Mouse (Mus musculus) lung, embryonic 16.5 days (tissue): ENCODE data around the gene Adam11. TPM values are rescaled to one million over a fixed set of nuclear protein-coding genes. Genes with fewer than 3 reads are reported as not detected.

Experiments used
- ATAC-seq: fragments of 200-750 bp; cut with Nextera tagmentation; 2 replicates; pipeline ENCODE4 v1.8.0; 2017; ENCODE audit warnings: low read depth, mild to moderate bottlenecking, moderate library complexity
- H3K27ac ChIP-seq: fragments of 300-500 bp; sonication (generic); 2 replicates; pipeline ENCODE4 v1.5.1; 2014; ENCODE audit warnings: mild to moderate bottlenecking, control low read depth, low read length
- H3K27me3 ChIP-seq: fragments of 300-500 bp; sonication (generic); 2 replicates; pipeline ENCODE4 v1.6.1; 2014; ENCODE audit warnings: low read depth, low read length, mixed read lengths; ENCODE audit not compliant: control insufficient read depth, insufficient read depth
- H3K36me3 ChIP-seq: fragments of 300-500 bp; sonication (generic); 2 replicates; pipeline ENCODE4 v1.6.1; 2014; ENCODE audit warnings: low read length; ENCODE audit not compliant: control insufficient read depth, insufficient read depth
- H3K4me1 ChIP-seq: fragments of 300-500 bp; sonication (generic); replicated peaks from 2 replicates; pipeline ENCODE4 v1.6.1; 2014; ENCODE audit warnings: low read length, mixed read lengths; ENCODE audit not compliant: control insufficient read depth, insufficient read depth
- H3K4me2 ChIP-seq: fragments of 300-500 bp; sonication (generic); 2 replicates; pipeline ENCODE4 v1.6.1; 2014; ENCODE audit warnings: low read depth, low read length, control low read depth
- H3K4me3 ChIP-seq: fragments of 300-500 bp; sonication (generic); 2 replicates; pipeline ENCODE4 v1.5.1; 2014; ENCODE audit warnings: mild to moderate bottlenecking, low read length, control low read depth
- H3K9ac ChIP-seq: fragments of 300-500 bp; sonication (generic); 2 replicates; pipeline ENCODE4 v1.6.1; 2014; ENCODE audit warnings: low read length, control low read depth
- H3K9me3 ChIP-seq: fragments of 300-500 bp; sonication (generic); 2 replicates; pipeline ENCODE4 v1.6.1; 2016; ENCODE audit warnings: low read length; ENCODE audit not compliant: control insufficient read depth
- WGBS: fragments of 180-500 bp; shearing (Covaris S2); extraction: QIAGEN DNeasy Blood & Tissue Kit; methylation state at CpG from one replicate; pipeline ENCODE4 v1.1.7; 2014; 5-methylcytosine and 5-hydroxymethylcytosine counted together
- polyA plus RNA-seq: library from polyadenylated mRNA; unstranded; fragments of >200 nt; fragmentation: Nextera tagmentation; extraction: Ambion mirVana; gene quantifications from 2 replicates; pipeline ENCODE4 v1.2.1, GENCODE M21; 2015

Adam11 gene
- polyA plus RNA-seq, 1 experiment from 2014 or later: 5.1 TPM

DNA sequence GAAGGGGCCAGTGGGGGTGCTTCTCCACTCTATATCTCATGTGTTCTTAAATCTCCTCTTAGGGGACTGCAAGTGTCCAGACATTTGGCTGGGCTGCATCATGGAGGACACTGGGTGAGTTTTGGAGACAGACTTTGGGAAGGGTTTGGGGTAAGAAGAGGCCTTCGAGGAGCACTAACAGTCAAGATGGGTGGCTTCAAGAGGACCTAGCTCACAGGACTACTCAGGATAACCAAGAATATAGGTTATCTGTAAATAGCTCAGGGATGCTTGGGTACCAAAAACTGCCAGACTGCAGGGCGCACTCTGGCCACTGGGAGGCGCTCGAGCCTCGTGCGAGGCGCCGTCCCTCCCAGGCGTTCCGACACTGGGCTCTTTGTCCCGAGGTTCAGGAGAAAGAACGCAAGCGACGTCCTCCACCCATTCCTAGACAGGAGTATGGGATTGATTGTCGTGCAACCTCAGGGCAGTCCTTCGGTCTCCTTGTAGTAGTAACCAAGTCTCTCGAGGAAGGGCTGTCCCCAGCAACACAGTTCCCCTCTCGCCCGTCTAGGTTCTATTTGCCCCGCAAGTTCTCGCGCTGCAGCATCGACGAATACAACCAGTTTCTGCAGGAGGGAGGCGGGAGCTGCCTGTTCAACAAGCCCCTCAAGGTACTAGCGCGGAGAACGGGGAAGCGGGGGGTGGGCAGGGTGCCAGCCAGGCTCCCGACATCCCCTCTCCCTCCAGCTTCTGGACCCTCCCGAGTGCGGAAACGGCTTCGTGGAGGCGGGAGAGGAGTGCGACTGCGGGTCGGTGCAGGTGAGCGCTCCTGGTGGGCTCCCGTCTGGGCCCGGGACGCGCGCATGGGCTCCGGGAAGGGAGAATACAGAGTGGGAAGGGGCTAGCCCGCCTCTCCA is 12.7 kb downstream of the Adam11 start:
- Histone ChIP-seq H3K27me3 (peaks cover 2% of the 10 kb centered on the region; the same call in 1 of the 2 replicates), H3K9ac (peak overlapping the region; percentile 68), H3K9me3 (no peaks in the 10 kb centered on the region), H3K4me1 (peaks cover 14% of the 10 kb centered on the region), H3K4me3 (peak overlapping the region; percentile 59), H3K36me3 (no peaks in the 10 kb centered on the region), H3K4me2 (peak overlapping the region; percentile 99), H3K27ac (peak overlapping the region; percentile 85)
- WGBS: under 1% methylated on average over 44 of the region's 46 CpGs
- peak; percentile 54 for ATAC-seq

DNA sequence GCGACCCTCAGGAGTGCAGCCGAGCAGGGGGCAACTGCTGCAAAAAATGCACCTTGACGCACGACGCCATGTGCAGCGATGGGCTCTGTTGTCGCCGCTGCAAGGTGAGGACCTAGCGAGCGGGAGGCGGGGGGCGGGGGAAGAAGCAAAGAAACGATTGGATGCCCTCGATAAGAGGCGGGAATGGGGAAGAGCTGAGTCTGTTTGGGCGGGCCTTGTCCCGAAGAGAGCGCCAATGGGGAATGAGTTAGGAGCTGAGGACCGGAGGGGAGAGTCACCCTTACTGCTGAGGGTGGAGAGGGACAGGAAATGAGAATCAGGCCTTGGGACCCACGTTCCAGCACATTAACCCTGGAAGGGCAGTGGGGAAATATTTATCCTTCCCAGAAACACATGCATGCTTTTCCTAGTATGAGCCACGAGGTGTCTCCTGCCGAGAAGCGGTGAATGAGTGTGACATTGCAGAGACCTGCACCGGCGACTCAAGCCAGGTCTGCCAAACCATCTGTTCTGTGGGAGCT is 13.4 kb downstream of the Adam11 start:
- Histone ChIP-seq H3K4me2 (peak overlapping the region; percentile 99), H3K4me1 (peaks cover 16% of the 10 kb centered on the region), H3K36me3 (no peaks in the 10 kb centered on the region), H3K4me3 (peak overlapping the region; percentile 59), H3K27me3 (peaks cover 2% of the 10 kb centered on the region; the same call in 1 of the 2 replicates), H3K27ac (peak overlapping the region; percentile 85), H3K9me3 (no peaks in the 10 kb centered on the region), H3K9ac (peak overlapping the region; percentile 68)
- under 1% methylated on average over 25 of the region's 25 CpGs for whole genome bisulfite sequencing
- ATAC-seq: peak; percentile 95

DNA sequence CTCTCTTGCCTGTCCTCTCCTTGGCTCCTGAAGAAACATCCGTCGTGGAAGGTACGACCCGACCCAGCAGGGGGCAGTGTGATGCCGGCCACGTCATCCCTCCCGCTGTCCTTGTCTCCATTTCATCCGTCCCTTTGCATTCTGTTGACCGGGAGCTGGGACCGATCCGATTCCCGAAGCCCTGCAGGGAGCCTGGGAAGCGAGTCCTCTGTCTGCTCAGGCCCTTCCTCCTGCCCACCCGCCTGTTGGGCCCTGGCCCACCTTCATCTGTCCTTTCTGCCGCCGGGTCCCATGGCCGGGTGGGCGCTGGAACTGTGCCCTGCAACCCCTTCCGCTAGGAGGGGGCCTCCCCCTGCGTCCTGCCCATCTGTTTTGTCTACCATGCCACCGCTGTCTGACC is 16.4 kb downstream of the Adam11 start:
- no peak overlapping the region for H3K27ac ChIP-seq
- 29% methylated on average over 21 of the region's 21 CpGs for WGBS

DNA sequence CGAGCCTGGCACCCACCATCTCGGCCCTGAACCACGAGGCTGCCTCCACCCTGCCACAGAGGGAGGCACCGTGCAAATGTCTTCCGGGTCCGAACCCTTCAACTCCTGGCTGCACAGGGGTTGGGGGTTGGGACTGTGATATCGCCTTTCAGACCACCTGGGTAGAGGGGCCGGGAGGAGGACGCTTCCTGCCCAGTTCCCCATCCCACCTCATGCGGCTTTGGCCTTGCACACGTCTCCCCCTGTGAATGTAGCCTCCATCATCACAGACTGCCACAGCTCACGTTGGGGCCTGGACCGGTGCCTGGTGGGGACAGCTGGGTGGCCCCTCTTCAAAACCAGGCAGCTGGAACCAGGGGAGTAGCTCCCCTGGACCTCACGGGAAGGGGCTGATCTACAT is 16.9 kb downstream of the Adam11 start:
- Histone ChIP-seq H3K4me3 (no peak overlapping the region), H3K27ac (no peak overlapping the region), H3K27me3 (no peaks in the 10 kb centered on the region), H3K4me1 (peaks cover 16% of the 10 kb centered on the region), H3K9ac (peak overlapping the region; percentile 66), H3K4me2 (peak overlapping the region; percentile 63), H3K9me3 (no peaks in the 10 kb centered on the region), H3K36me3 (no peaks in the 10 kb centered on the region)
- 34% methylated on average over 14 of the region's 14 CpGs for WGBS
- no peak for ATAC-seq

More for the DNA sequence above, 16.4 kb downstream of the Adam11 start:
- Histone ChIP-seq H3K4me1 (peaks cover 16% of the 10 kb centered on the region), H3K36me3 (no peaks in the 10 kb centered on the region), H3K4me3 (peak overlapping the region; percentile 40), H3K9me3 (no peaks in the 10 kb centered on the region), H3K27me3 (no peaks in the 10 kb centered on the region; the same call in 1 of the 2 replicates), H3K9ac (peak overlapping the region; percentile 66), H3K4me2 (peak overlapping the region; percentile 63)
- ATAC-seq: peak; percentile 11; the same call in 1 of the 2 replicates

DNA sequence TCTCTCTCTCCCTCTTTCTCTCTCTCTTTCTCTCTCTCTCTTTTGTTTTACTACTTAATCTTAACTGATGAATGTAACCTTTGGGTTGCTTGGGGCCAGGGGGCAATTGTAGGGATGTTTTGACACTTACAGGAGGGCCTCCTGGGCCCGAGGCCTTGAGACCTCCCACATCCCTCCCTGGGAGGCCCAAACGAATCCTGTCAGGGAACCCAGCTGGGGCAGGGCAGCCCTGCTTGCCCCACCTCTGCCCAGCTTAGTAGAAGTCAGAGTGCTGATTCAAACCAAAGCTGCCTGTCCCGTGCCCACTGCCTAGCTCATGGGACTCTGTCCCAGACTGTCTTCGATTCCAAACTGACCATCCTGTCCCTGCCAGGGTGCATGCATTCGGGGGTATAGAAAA is 17.4 kb downstream of the Adam11 start:
- Histone ChIP-seq H3K4me3 (no peak overlapping the region), H3K9ac (peak overlapping the region; percentile 12; the same call in 1 of the 2 replicates), H3K4me1 (peaks cover 16% of the 10 kb centered on the region), H3K36me3 (no peaks in the 10 kb centered on the region), H3K27ac (no peak overlapping the region), H3K4me2 (no peak overlapping the region), H3K9me3 (no peaks in the 10 kb centered on the region), H3K27me3 (no peaks in the 10 kb centered on the region)
- WGBS: 39% methylated on average over 5 of the region's 5 CpGs
- no peak for ATAC-seq

DNA sequence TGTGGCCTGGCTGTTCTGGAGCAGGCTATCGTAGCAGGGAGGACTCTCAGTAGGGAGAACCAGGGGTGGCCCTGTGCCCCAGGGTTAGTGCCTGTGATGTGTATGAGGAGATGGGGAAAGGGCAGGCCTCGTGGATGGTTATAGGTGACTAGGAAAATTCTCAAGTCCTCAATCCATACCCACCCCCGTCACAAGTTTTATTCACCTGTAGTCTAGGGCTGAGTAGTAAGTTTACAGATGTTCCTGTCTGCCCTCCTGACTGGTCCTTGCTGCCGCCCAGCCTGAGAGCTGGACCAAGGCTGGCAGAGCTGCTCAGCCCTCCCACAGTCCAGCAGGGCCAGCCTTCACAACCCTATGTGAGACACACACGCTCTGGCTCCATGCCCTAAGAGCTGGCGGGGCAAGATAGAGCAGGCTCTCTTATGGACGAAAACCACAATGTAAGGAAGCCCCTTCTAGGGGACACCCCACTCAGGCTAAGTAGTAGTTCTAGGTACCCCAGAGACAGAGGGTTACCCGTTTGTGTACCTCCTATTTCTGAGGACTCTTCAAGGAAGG is 17.9 kb downstream of the Adam11 start:
- no peak overlapping the region for H3K27ac ChIP-seq
- WGBS: 75% methylated on average over 8 of the region's 8 CpGs
- no peaks in the 10 kb centered on the region for H3K27me3 ChIP-seq
- no peak overlapping the region for H3K4me2 ChIP-seq
- H3K4me1 ChIP-seq: peaks cover 16% of the 10 kb centered on the region
- H3K9ac ChIP-seq: peak overlapping the region; percentile 12; the same call in 1 of the 2 replicates
- H3K36me3 ChIP-seq: no peaks in the 10 kb centered on the region
- H3K4me3 ChIP-seq: no peak overlapping the region
- H3K9me3 ChIP-seq: no peaks in the 10 kb centered on the region
- ATAC-seq: no peak

DNA sequence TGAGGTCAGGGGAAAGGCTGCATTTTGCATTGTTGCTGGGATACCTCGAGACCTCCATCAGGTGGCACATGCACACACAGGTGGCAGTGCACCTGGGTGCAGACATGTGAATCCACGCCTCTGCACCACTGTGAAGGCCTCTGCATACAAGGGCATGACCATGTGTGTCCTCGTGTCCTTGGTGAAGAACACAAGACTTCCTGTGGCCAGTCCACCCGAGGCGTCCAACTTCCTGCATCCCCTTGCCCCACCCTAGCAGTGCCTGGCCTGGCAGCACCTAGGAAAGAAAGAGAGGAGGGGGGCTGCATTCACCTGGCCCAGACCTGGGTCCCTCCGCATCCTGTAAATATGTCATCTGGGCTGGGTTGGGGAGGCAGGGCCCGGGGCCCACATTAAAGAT is 18.6 kb downstream of the Adam11 start:
- Histone ChIP-seq H3K4me2 (no peak overlapping the region), H3K36me3 (no peaks in the 10 kb centered on the region), H3K9ac (no peak overlapping the region), H3K4me1 (peaks cover 16% of the 10 kb centered on the region), H3K4me3 (no peak overlapping the region), H3K9me3 (no peaks in the 10 kb centered on the region), H3K27me3 (no peaks in the 10 kb centered on the region), H3K27ac (peak overlapping the region; percentile 2; the same call in 1 of the 2 replicates)
- no peak for ATAC-seq
- 57% methylated on average over 7 of the region's 7 CpGs for WGBS

DNA sequence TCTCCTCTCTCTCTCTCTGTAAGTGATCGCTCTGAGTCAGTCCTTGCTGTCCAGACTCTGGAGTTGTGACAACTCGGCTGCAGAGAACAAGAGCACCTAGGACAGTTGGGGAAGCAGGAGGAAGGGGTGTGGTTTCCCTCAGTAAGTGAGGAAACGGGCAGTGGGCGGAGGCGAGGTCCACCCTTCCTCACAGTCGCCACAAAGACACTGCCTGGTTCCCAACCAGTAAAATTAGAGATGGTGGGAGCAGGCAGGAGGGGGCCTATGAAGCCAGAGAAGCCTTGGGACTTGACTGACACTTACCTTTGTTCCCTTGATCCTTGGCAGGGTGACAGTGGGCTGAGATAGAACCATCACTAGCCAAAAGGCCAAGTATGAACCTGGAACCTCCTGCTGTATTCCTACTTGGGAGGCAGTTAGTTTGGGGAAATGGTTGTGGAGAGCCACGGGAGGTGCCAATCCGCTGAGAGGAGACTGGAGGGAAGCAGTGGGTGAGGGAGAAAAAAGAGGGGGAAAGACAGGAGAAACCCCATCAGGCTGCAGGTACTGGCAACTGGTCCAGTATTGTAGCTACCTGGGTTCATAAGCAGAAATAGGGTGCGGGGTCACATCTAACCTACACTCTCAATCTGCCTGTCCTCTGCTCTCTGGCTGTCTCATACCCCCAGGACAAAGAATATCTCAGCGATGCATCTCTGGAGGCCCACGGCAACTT is 19.2 kb downstream of the Adam11 start:
- no peaks in the 10 kb centered on the region for H3K27me3 ChIP-seq
- no peak overlapping the region; the same call in 1 of the 2 replicates for H3K27ac ChIP-seq
- no peaks in the 10 kb centered on the region for H3K9me3 ChIP-seq
- H3K36me3 ChIP-seq: no peaks in the 10 kb centered on the region
- H3K4me2 ChIP-seq: no peak overlapping the region
- peaks cover 11% of the 10 kb centered on the region; the same call in 1 of the 2 replicates for H3K4me1 ChIP-seq
- H3K4me3 ChIP-seq: no peak overlapping the region
- ATAC-seq: peak; percentile 34; the same call in 1 of the 2 replicates
- WGBS: 39% methylated on average over 11 of the region's 11 CpGs
- H3K9ac ChIP-seq: no peak overlapping the region
